Mouse (Mus musculus): ENCODE measurements around the gene Rnf145. TPM values are rescaled to one million over a fixed set of nuclear protein-coding genes. Genes with fewer than 3 reads are reported as not detected.

Rnf145 gene
- total RNA-seq, 2 experiments from 2014 or later, result 95.7 to 97.0 TPM

DNA sequence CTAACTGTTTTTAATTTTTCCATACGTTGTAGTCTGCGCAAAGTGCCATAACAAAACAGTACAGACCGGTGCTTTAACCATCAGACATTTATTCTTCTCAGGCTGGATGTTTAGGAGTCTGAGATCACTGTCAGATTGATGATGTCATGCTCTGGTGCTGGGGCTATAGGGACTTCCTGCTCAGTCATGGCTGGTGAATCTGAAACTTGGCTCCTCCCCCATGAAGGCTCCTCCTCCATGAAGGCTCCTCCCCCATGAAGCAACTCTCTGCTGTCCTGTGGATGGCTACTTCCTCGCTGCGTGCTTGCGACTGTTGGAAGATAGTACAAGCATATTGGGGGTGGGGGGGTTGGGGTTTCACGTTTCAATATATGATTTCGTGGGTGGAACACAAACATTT is 88.1 kb downstream of the Rnf145 start:
- Histone ChIP-seq H3K27ac (no peak overlapping the region), H3K4me3 (no peak overlapping the region)
- TF ChIP-seq CTCF (conservative IDR thresholded peaks at IDR 0.05), result no peak
- no peak for DNase-seq (ENCODE audit: low spot score in 2 of 2)

DNA sequence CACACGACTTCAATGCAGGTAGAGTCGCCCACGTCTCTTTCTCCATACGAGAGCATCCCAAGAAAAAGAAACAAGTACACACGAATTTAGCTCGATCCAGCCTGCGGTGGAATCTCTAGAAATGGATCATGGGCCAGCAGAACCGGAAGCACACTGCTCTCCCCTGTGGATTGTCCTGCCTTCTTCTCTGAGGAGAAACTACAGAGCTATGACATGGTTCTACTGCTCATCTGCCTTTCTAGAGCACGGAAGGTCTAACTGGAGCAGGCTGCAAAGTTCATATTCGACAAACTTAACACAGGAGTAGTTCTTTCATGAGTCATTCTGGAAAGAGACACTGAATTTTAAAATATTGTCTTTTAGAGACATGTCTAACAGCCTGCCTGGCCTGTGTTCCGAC is 89.9 kb downstream of the Rnf145 start:
- H3K27ac ChIP-seq, result no peak overlapping the region
- no peak overlapping the region for H3K4me3 ChIP-seq
- no peak for TF ChIP-seq CTCF (conservative IDR thresholded peaks at IDR 0.05)
- no peak for DNase-seq (ENCODE audit: low spot score in 2 of 2)

DNA sequence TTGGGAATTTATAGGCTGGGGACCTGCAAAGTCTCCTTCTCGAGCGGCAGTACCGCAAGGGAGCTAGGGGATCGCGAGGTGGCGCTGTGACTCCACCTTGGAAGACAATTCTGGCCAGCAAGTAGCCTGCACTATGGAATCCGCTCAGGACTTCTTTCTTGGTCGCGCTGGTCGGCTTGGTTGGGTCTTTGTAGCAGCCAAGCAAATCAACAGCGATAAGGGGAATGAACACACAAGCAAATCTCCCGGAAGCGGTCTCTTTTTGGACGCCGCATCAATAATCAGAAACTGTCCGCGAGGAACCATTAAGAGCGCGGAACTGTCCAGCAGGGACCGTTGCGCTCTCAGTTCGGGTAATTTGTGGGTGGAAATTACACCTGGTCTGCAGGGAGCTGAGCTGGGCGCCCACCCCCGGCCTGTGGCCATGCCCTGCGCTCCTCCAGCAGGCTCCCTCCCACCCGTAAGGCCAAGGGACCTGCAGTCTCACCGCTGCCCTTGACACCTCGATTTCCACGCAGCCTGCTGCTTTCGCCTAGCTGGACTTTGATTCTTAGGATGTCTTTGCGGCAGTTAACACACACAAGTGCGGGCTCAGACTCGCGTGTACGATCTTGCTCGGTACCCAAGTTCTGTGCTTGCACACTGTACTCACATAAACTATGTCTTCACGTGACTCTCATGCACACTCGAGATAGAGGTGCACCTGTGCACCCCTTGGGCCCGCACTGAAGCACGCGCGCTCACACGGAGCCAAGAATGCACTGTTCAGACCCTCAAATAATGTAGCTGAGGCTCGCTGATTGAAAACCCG is 92.4 kb downstream of the Rnf145 start:
- DNase-seq (ENCODE audit: low spot score in 2 of 2), result peak; percentile 78 to 89

DNA sequence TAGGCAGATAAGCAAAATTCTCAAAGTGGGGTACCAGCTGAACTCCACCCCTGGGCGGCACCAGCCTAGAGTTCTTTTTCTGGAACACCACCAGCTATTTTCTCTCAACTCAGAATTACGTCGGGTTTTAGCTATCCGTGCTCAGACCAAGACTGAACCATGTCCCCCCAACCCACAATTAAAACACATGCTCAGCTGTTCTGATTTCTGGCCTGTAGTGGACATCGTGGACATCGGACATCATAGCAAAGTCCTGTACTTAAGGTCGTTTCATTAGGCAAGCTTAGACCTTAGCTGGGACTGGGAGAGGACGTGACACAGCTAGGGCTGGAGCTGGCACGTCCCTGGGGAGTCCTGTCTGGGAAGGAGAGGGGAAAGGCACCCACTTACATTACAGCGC is 93.4 kb downstream of the Rnf145 start:
- Histone ChIP-seq H3K4me3 (no peak overlapping the region), H3K27ac (no peak overlapping the region)
- TF ChIP-seq CTCF (conservative IDR thresholded peaks at IDR 0.05), result no peak
- DNase-seq (ENCODE audit: low spot score in 2 of 2), result no peak

More for the DNA sequence above, 92.4 kb downstream of the Rnf145 start:
- peak; percentile 97 for TF ChIP-seq CTCF (conservative IDR thresholded peaks at IDR 0.05)
- Histone ChIP-seq H3K4me3 (peak overlapping the region; percentile 43), H3K27ac (no peak overlapping the region)

DNA sequence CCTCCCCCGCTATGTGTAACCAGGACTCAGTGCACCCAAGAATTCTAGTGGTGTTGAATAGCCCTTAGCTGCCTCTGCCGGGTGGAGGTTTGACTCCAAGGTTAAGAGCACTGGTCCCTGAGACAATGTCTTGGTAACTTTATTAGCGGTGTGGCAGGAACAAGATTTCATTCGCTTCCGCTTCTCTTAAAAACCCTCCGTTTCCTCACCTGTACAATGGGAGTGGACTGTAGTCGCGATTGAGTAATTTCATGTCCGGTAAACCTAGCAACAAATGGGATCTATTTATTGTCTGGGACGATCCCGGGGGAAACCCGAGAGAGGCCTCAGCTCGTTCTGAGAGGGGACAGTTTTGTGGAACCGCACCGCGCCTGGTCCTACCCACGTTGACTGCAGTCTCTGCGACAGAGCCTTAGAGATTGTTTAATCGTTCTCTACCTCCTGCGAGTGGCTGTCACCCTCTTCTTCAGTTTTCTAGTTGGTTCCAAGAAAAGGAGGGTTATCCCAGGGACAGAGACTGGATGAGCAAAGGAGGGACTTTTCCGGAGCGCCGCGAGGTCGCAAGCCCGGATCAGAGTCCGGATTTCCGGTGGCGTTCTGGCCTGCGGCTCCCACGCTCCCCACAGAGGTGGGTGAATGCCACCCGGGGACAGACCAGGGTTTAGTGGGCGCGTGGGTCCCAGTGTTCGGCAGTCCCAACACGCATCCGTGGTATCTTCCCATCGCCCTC is 94.1 kb downstream of the Rnf145 start:
- peak overlapping the region; percentile 8 for H3K4me3 ChIP-seq
- no peak for TF ChIP-seq CTCF (conservative IDR thresholded peaks at IDR 0.05)
- H3K27ac ChIP-seq, result no peak overlapping the region
- DNase-seq (ENCODE audit: low spot score in 2 of 2), result no peak

DNA sequence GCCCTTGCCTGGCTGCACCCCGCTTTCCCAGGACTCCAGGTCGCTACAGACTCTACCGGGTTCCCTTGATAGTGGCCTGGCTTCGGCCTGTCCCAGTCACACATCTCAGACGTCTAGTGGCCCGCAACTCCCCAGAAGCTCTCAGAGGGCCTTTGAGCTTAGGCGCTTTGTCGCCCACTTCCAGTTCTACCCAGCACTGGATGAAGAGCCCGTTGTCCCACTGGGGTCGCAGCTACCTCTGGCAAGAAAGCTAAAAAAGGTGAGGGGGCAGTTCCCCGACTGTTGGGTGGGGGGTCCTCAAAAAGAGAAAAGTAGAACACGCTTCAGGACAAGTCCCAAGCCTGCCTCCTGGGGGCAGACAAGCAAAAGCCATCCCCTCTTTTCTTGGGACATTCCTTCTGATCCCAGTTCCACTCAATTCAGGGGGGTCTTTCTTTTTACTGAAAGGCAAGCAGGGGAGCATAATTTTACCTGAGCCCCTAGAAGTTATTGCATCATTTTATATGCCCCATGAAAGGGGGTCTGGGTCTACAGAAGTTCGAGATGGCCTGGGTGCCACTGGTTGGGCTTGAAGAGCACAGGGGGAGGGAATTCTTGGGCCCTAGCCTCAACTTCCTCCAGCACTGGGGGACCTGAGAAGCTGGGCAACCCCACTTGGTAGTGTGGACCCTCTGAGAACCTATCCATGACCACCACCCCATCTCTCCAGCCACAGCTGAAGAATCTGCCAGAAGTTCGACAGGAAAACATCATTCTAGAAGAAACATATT is 94.8 kb downstream of the Rnf145 start:
- no peak overlapping the region for H3K27ac ChIP-seq
- H3K4me3 ChIP-seq, result peak overlapping the region; percentile 8; the same call in 1 of the 2 replicates
- TF ChIP-seq CTCF (conservative IDR thresholded peaks at IDR 0.05), result peak; percentile 60
- DNase-seq (ENCODE audit: low spot score in 2 of 2), result no peak

Small RNA genes lying within 50 kb of the gene (microRNA-seq; reads per million reads assigned to microRNA genes)
- gene Gm22121, result 0 reads per million in 2 experiments

Other genes with a start within 250 kb of the Rnf145 start
- not detected for gene Il12b, start 118.9 kb upstream of the Rnf145 start, total RNA-seq (2021)
- 10 to 100 TPM; 50.1 to 50.4 TPM for gene Ublcp1, start 48.5 kb upstream of the Rnf145 start, total RNA-seq (2021)
- gene Ebf1, start 98.4 kb downstream of the Rnf145 start, total RNA-seq (2021), result 1 to 10 TPM; 2.3 to 3.4 TPM

Data from layer of hippocampus, adult 2 months (tissue).